Mouse (Mus musculus) layer of hippocampus, postnatal 25 days (tissue): ENCODE results near the gene Tmem159. TPM values are rescaled to one million over a fixed set of nuclear protein-coding genes. Genes with fewer than 3 reads are reported as not detected.

Experiments used
- DNase-seq, 2 experiments: peaks; one replicate each; pipeline ENCODE4 v3.0.0; 2022; ENCODE audit warnings: mixed read lengths in 2 of 2, low spot score in 1 of 2; ENCODE audit errors: extremely low spot score in 1 of 2
- total RNA-seq, 2 experiments: library from RNA; stranded (reverse); gene quantifications; 2 replicates each; pipeline ENCODE4 v1.2.3; 2021

Tmem159 gene
- total RNA-seq, 2 experiments from 2014 or later: 11.2 to 12.1 TPM

DNA sequence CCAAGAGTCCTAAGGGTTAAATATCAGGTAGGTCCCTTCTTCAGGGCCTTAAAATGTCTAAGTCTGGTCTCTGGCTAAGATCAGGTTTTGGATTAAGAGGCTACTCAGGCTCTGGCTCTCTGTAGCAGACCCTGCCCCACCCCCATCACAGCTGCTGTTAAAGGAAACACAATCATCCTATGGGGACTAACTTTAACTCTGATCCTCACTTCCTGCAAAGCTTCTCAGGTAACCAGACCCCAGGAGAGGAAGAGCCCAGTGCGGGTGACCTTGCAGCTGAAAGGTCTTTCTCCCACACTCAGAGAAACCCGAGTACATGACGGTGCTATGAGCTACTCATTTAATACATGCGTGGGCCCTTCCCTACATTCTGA, 25.5 kb downstream of the Tmem159 start:
- no peak for DNase-seq

GRCm38 (mm10) chr7:120128951-120129350, 26.8 kb downstream of the Tmem159 start:
- no peak for DNase-seq

- DNase-seq: no peak
These were observed 40.6 kb downstream of the Tmem159 start for GRCm38 (mm10) chr7:120142743-120143142.

DNA sequence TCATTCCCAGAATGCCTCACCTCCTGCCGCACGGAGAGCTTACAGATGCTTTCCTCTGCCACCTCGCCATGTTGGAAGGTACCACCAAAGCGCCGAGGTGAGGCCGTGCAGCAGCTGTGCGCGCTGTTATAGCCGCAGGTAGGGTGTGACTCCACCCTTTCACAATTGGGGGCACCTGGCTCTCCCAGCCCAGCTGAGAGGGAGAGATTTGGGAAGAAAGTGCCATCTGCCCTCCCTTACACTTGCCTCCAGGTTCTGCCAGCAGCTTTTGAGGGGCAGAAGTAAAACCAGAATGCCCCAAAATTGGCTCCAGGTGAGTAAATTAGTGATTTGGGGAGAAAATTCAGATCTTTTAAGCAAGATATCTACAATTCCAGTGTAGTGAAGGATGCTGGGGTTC, 43.0 kb downstream of the Tmem159 start, which contains the start of gene Zp2:
TSS of gene Zp2 (minus strand) at position 101 of the 400 bp plus-strand sequence.
- no peak for DNase-seq

GRCm38 (mm10) chr7:120150257-120150656, 48.1 kb downstream of the Tmem159 start:
- DNase-seq: no peak

GRCm38 (mm10) chr7:120150898-120151297, 48.7 kb downstream of the Tmem159 start:
- DNase-seq: no peak

DNA sequence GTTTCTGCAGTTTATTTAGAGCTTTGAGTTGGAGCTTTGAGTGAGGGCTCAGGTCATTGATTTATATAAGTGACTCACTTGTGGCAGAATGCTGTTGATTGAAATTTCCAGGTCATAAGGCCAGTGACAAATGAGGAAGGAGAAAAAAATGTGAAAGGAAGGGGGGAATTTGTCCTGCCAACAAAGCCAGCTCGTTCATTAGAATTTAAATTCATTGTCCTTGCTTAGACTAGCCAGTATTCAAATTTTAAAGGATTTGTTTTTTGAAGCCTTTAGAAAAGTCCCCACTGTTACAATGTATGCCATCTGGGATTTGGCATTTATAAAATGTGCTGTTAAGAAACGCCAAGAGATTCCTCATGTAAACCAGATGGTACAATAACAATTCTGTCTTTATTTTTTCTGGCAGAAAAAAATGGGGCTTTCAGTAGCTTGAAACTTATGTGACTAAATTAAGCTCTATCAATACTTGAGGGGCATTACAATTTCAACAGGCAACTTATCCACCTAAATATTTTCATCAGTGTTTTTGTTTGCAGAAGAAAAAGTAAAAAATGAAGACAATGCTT, 54.8 kb downstream of the Tmem159 start:
- no peak for DNase-seq

DNA sequence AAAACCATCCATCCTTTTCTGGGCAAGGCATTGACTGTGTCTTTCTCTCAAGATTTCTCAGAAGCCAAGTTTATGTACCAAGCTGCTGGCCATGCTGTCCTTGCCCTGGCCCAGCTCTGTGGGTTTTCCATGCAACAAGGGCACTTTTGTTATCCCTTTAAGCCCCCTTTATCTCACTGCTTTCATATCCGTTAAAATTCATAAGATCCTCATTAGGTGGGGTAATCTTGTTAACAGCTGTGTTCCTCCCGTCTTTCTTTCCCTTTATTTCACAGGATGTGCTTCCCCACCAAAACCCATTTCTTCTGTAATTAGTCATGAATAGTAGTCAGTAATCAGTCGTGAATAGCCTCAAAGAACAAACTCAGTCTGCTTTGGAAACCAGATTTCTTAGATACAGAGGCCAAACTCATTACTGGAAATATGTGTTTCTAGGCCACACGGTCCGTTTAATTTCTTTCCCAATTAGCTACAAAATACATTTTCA, 55.5 kb downstream of the Tmem159 start:
- no peak for DNase-seq

DNA sequence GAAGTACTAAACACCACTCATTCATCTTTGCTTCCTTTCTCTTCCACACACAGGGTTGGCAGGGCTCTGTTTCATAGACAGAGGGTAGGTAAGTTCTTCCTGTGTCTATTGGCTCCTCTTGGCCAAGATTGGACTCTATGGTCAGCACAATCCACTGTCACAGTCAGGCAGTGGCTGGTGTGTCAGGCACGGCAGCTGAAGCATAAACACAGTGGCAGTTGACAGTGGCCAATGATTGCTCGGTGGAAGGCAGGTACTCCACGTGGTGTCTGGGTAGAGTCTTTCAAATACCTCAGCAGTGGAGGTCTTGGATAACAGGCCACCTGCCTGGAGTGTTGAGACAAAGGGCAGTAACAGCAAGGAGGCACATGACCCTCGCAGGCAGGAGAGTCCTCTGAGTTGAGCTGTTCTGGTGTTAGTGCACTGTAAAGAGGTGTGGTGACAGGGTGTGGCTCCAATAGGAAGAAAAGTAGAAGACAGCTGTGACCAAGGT, 56.0 kb downstream of the Tmem159 start:
- DNase-seq: no peak

- no peak for DNase-seq
These were observed 61.6 kb downstream of the Tmem159 start for GRCm38 (mm10) chr7:120163581-120164251.

Other genes starting within 250 kb of the Tmem159 start
- gene Lyrm1, start 206.5 kb upstream of the Tmem159 start, total RNA-seq: 10 to 100 TPM; 10.4 TPM
- gene Dcun1d3, start 206.1 kb upstream of the Tmem159 start, total RNA-seq: 10 to 100 TPM; 22.1 TPM
- gene Dnah3, start 7.1 kb upstream of the Tmem159 start, total RNA-seq: under 1 TPM; 0.05 to 0.45 TPM
- under 1 TPM in 1 of 2 experiments, not detected in 1; 0.45 TPM for gene Zp2, start 42.9 kb downstream of the Tmem159 start, total RNA-seq
- gene Anks4b, start 71.5 kb downstream of the Tmem159 start, total RNA-seq: under 1 TPM; 0.49 to 0.52 TPM
- gene Crym, start 99.8 kb downstream of the Tmem159 start, total RNA-seq: 100 to 1,000 TPM; 283 to 337 TPM
- gene Abca14, start 101.6 kb downstream of the Tmem159 start, total RNA-seq: under 1 TPM in 1 of 2 experiments, not detected in 1; 0.14 TPM
- gene Abca15, start 226.3 kb downstream of the Tmem159 start, total RNA-seq: not detected